Mouse (Mus musculus) spleen, adult 2 months (tissue): ENCODE data around the gene Zcchc7.

ENCODE experiments used
- CTCF ChIP-seq: fragments of 200-500 bp; IDR thresholded peaks from 2 replicates; pipeline ENCODE4 v1.5.1; 2011; ENCODE audit warnings: mild to moderate bottlenecking, inconsistent platforms; ENCODE audit not compliant: insufficient read depth, insufficient read length, insufficient replicate concordance; ENCODE audit errors: extremely low read depth
- POLR2A ChIP-seq: fragments of 200-500 bp; IDR thresholded peaks from 2 replicates; pipeline ENCODE4 v1.6.1; 2011; ENCODE audit warnings: low read depth, low read length, inconsistent platforms

GRCm38 (mm10) chr4:44970056-44970455 is 214.4 kb downstream of the Zcchc7 start:
- peak; percentile 17; the same call in 1 of the 2 replicates for TF ChIP-seq POLR2A
- TF ChIP-seq CTCF, result no peak
